Mouse (Mus musculus) layer of hippocampus, postnatal 14 days (tissue): ENCODE data around the gene Ear14. TPM values are rescaled to one million over a fixed set of nuclear protein-coding genes. Genes with fewer than 3 reads are reported as not detected.
"Not testable (repeated sequence)": the region's sequence is repeated elsewhere in the genome, so short reads cannot be mapped to it uniquely, and the experiment has no call there.

ENCODE experiments used
- DNase-seq, 2 experiments: peaks; one replicate each; pipeline ENCODE4 v3.0.0; 2021 to 2022; ENCODE audit warnings: low spot score in 2 of 2, mixed read lengths in 1 of 2
- long read RNA-seq, 2 experiments: library from polyadenylated mRNA; stranded (forward); transcript quantifications; one replicate each; pipeline ENCODE4 v2.0.0; 2021
- total RNA-seq, 2 experiments: library from RNA; stranded (reverse); gene quantifications; 2 replicates each; pipeline ENCODE4 v1.2.3; 2021

The Ear14 gene
- not detected for total RNA-seq
- long read RNA-seq, experiment 1, result 0 reads
- long read RNA-seq, experiment 2, result 0 reads

- DNase-seq, result peak; percentile 29 to 64
Observed at GRCm38 (mm10) chr14:51203115-51203514, at the start of gene Ear14. Ear14 (plus strand) TSS chr14:51203391.

GRCm38 (mm10) chr14:51156056-51156735 lies 47.0 kb upstream of the Ear14 start:
- no peak for DNase-seq

DNA sequence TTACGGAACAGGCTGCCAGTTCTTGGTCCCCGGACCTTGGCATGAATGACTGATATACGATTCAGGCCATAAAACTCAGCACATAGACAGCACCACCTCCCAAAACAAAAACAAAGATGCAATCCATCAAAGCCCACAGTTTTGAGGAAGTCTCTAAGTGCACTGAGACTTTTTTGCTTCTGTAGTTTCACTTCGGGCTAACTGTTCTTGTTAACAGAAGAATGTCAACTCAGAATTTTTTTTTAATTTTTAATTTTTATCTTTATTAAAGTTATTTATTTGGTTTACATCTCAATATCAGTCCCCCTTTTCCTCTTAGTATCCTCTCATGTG lies 46.5 kb upstream of the Ear14 start:
- no peak for DNase-seq

DNA sequence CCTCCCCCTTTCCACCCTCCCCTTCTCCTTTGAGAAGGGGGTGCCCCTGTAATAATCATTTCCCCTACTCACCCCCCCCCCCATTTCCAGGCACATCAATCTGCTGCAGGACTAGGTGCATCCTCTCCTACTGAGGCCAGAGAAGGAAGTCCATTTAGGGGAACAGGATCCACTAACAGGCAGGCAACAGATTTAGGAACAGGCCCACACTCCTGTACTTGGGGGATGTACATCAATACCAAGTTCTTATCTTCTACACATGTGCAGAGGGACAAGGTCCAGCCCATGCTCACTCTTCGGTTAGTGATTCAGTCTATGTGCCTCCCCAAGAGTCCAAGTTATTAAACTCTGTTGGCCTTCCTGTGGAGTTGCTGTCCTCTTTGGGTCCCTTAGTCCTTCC lies 46.1 kb upstream of the Ear14 start:
- DNase-seq, result no peak

DNA sequence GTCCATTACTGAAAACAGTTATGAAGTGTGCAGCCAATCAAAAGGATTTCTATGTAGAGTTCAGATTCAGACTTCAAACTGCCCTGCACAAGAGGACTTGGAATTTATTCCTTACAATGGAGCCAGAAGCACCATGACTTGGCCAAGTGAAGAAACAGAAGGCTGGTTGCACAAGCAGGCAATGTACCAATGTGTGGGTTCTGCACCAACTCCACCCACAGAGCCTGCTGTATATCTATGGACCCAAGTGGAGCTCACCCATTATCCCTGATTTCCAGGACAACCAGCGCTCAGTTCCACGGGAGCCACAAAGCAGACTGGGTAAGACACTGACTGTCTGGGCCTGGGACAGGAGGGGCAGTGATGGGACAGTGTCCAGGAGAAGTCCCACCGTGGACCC lies 41.2 kb upstream of the Ear14 start, which contains the start of gene Rnase2b:
Rnase2b (plus strand) TSS at position 285 of the 400 bp plus-strand sequence.
- DNase-seq, result peak in 1 of 2 experiments; percentile 67

- not testable (repeated sequence) for DNase-seq
Observed at GRCm38 (mm10) chr14:51163323-51163722, 39.9 kb upstream of the Ear14 start.

- no peak for DNase-seq
Observed at GRCm38 (mm10) chr14:51165435-51165834, 37.8 kb upstream of the Ear14 start.

DNA sequence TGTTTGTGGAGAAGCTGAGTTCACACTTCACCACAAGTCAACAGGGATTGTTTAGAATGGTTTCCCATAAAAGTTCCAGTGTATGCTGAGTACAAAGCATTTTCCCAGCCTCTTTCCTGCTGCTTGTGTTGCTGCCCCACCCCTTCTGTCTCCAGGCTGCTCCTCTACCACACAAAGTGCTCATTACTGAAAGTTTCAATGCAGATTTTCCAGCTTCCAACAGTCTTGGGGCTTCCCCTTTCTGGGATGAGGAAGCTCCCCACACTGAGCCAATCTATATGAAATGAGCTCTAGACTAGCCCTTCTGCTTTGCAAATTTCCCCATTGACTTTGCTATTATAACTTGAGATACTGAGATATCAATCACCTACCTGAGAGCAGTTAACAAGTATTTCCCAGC lies 37.1 kb upstream of the Ear14 start:
- DNase-seq, result no peak

DNA sequence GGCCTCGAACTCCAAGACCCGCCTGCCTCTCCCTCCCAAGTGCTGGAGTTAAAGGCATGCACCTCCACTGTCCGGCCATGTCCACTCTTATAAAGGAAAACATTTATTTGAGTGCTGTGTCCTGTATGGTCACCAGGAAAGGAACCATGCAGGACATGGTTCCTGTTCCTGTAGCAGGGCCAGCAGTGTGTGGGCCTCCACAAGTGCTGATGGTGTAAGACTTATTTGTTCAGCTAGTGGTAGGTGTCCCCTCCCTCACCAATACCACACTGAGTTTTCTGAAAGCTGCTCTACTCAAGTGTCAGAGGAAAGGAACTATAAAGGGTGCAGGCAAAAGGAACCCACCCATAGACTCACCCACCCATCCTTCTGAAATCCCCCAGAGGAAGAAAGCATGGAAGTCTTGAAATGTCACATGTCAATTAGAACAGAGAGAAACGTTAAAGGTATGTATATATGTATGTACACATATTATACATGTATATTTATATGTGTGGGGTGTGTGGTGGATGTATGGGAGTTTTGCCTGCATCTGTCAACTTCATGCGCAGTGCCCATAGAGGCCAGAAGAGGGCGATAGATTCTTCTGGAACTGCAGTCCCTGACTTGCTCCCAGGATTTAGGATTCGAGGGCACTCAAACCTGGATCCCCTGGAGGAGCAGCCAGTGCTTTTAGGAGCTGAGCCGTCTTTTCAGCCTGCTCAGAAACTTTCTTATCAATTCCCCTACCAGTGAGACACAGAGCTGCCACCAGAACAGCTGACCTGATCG lies 30.9 kb upstream of the Ear14 start:
- peak in 1 of 2 experiments; percentile 41 for DNase-seq

GRCm38 (mm10) chr14:51172947-51173346 lies 30.2 kb upstream of the Ear14 start:
- peak; percentile 37 to 47 for DNase-seq

- no peak for DNase-seq
Observed at GRCm38 (mm10) chr14:51173843-51174242, 29.3 kb upstream of the Ear14 start.

- not testable (repeated sequence) for DNase-seq
Observed at GRCm38 (mm10) chr14:51181051-51181450, 22.1 kb upstream of the Ear14 start.

GRCm38 (mm10) chr14:51195681-51196080 lies 7.5 kb upstream of the Ear14 start:
- DNase-seq, result no peak

DNA sequence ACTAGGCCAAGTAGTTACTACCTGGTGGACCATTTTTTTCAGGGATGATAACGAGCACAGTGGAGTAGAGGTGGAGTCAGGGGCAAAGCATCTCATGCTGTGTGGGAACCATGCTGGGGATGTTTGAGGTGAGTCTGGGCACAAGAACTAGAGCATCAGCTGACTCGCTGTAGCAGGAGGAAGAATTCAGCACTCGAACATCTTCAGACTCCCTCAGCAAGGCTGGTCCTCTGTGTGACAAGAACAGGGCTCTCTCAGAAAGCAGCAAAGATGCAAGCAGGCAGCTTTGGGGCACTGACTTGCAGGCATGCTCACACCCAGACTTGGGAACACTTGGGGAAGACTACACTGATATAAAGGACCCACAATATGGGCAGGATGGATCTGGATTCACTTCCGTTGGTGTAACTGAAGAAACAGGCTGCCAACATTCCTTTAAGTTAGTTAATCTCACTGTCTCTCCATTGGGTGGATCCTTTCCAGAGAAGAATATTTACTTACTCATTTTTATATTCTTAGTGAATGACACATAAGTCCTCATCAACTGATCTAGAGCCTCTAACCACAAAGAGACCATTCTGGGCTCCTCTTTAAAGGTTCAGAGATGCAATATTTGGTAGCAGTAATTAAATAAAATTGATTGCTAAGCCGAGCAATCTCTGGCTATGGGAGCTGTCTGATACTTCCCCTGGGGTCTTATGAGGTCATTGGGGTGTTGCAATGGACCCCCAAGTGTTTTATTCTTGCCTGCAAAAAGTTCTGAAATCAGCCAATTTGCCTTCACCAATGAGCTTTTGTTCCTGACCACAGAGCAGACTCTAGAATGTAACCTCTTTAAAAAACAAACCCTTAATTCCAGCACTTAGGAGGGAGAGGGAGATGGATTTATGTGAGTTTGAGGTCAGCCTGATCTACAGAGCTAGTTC lies 3.8 kb upstream of the Ear14 start, which contains the start of gene Ang2:
Ang2 (minus strand) TSS at position 51 of the 926 bp plus-strand sequence.
- DNase-seq, result no peak

GRCm38 (mm10) chr14:51200054-51200453 lies 3.1 kb upstream of the Ear14 start:
- peak; percentile 35 to 45 for DNase-seq

- no peak for DNase-seq
Observed at GRCm38 (mm10) chr14:51200466-51200865, 2.7 kb upstream of the Ear14 start.

- DNase-seq, result not testable (repeated sequence)
Observed at GRCm38 (mm10) chr14:51220075-51220474, 16.9 kb downstream of the Ear14 start.

DNA sequence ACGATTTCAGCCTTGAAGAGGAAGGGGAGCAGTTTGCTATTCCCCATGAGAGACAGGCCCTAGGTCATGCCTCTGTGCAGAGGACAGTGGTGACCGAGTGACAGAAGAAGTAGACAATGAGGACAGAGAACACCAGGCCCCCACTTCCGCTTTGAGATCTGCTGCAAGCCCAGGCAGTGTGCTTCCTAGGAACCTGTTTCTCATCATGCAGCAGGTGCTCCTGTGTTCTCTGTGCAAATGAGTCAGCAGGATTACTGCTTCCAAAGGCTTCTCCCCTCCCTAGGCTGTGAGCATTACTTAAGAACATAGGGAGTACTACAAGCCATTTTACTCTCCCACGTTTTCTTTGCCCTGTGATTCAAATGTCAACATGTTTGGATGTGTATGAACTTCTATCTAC lies 26.5 kb downstream of the Ear14 start:
- not testable (repeated sequence) for DNase-seq

DNA sequence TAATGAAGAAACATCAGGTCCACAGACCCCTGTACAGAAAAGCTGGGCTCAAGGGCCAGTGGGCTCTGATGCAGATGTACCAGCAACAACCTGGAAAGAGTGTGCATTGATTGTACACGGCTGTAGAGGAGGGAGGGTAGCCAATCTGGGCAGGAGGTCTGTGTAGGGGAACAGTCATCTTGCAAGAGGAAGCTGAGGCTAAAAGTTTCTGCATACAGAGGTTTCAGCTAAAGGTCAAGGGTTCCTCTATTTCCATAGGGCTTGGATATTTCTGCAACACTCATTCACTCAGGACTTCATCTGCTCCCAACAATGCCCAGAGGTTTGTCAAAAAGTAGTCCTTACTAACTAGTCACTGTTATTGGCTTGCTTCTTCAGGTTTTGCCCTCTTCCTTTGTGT lies 34.3 kb downstream of the Ear14 start:
- not testable (repeated sequence) for DNase-seq

DNA sequence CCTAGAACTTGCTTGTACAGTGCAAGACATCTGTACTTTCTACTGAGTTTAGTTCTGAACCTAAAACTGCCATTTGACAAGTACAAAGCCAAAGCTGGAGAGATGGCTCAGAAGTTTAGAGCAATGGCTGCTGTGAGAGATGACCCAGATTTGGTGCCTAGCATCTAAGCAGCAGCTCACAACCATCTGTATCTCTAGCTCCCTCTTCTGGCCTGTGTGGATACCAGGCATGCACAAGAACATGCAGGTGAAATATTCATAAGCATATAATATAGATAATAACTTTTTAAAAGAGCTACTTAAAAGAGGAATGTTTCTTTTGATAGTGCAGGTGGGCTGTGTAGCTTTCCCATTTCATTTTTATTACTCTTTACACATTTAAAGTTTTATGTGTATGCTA lies 37.7 kb downstream of the Ear14 start:
- peak; percentile 28 to 66 for DNase-seq

DNA sequence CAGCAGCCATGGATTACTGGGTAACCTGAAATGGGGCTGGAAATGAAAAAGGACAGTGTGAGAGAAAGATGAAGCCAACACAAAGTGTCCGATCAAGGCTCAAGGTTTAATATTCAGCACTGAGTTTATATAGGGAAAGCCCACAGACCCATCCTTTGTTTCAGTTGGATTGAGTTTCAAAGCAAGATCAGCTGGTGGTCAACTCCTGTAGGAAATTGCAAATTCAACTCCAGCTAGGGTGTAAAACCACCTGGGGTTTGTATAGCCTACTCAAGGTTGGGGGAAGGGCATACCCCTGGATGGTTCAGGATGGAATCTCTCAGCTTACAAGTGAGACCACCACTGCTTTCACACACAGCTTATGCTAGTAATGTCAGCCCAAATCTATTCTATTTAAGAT lies 44.5 kb downstream of the Ear14 start:
- no peak for DNase-seq
